Mouse (Mus musculus) erythroblast, embryonic 14.5 days (primary cell): ENCODE results near the gene Eif5a.

Experiments
- GATA1 ChIP-seq: IDR thresholded peaks from 2 replicates; pipeline ENCODE4 v1.6.1; 2012; ENCODE audit warnings: low read length, inconsistent platforms, mixed read lengths
- TAL1 ChIP-seq: IDR thresholded peaks from 3 replicates; pipeline ENCODE4 v1.6.1; 2012; ENCODE audit warnings: low read length, inconsistent platforms, mixed read lengths

DNA sequence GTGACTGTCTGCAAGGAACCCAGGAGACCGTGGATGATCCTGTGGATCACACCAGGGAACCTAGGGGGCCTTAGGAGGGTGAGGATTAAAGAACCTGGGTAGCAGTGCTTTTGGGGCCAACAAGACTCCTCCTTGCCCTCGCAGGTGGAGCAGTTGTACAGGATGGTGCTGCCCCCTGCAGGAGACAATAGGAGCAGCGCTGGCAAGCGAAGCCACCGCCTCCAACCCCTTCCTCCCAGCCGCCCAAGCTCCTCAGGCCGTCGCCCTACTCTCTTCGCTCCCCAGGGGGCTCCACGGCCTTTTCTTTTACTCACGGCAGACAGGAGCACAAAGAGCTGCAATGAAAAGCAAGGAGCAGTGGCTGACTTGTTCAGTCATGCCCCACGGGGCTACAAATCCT lies 44.9 kb downstream of the Eif5a start:
- TF ChIP-seq GATA1 (no peak), TAL1 (no peak)
